Mouse (Mus musculus): ENCODE results near the gene Chaf1a.

Chaf1a gene

DNA sequence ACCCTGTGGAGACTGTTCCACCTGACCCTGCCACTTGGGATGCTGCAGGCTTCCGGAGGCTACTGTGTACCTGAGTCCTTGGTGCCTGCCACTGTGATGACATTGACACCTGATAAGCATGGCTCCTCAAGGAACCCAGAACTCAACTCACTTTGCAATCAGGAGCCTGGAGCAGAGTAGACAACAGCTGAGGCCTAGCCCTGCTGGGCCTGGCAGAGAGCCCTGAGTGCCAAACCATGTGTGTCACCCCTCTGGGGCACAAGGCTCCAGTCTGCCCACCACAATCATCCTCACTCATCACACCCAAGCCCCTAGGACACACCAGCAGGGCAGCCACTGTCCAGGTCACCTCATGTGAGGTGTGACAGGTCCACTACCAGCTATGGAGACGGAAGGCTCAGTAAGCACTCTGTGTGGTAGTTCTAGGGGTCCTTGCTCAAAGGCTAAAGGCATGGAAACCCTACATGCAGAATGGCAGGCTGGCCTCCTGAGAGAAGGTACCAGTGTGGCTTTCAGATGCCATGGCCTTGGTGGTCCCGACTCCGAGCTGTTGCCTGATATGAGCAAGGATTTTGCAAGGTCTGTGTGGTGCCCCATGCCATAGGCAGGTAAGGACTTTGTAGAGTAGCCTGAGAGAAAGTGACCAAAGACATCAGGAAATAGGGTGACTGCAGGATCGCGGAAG lies 19.7 kb upstream of the Chaf1a start:
- DNase-seq (ENCODE audit: low read depth): no peak

DNA sequence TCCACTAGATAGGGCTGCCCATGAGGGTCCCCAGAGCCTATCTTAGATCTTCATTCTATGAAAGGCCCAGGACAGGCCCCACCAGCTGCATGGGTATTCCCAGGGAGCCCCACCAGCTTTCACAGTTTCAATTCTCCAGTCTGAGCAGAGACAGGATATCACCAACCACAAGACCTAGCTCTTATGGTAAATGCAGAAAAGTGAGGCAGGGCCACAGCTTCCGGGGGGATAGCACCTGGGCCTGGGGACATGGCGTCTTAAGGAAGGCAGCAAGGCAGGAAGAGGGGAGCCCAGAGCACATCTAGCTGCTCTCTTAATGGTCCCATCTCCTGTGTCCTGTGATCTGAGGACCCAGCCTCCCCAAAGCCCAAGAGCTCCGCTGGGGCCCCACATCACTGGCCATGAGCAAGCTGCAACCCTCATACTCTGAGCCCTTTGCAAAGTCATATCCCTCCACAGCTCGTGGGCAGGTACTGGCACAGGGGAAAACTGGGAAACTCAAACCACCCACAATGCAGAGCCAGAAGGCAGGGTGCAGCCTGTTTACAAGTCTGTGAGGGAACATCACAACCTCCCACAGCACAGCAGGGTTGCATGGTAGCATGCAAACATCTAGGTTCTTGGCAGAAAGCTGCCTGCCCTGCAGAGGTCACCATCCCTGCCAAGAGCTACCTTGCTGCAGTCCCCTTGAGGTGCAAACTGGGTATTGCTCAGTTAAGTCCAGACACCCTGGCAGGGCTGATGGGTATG lies 18.9 kb upstream of the Chaf1a start:
- DNase-seq (ENCODE audit: low read depth): no peak

DNA sequence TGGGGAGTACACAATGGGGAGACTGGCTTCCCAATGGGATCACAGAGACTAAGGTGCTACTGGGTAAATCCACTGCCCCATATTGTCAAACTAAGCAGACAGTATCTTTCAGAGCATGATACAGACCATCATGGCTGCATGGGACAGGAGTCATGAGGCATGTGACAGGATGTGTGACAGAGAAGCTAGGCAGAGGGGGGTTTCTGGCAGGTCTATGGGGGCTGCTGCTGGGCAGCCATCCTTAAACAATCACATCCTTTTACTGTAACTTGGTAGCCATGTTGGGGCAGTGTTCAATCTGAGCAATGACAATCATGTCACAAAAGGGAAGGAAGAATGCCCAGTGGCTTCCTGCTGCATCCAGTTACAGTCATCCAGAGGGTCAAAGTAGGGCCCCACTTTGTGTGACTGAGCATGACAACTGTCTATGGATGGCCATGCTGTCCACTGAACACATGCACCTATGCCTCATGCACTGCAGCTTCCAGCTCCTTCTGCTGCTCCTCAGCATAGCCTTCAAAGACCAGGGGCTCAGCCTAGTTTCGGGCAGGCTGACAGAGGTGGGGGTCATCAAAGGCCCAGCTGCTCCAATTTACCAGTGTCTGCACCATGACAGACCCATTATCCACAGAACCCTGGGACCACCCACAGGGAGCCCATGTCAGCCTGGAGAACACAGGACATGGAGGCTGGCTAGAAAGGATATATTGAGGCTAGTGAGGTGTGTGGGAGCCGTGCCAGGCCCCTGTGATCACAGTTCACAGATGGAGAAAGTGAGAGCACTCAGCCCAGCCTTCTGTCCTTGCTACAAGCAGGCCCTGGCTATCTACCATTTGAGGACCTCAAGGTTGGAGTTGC lies 17.9 kb upstream of the Chaf1a start:
- no peak for DNase-seq (ENCODE audit: low read depth)

DNA sequence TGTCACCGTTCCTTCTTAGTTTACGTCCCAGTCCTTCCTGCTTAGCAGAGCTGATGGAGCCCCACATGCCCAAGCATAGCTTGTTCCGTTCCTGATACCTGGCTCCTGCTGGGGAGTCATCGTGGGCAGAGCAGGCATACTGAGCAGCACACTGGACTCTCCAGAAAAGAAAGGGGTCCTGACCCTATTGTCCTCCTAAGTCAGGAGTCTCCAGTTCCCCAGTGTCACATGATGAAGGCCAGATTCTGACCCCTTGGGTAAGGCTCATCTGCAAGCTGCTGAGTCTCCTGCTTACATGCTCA lies 17.3 kb upstream of the Chaf1a start:
- no peak for DNase-seq (ENCODE audit: low read depth)

DNA sequence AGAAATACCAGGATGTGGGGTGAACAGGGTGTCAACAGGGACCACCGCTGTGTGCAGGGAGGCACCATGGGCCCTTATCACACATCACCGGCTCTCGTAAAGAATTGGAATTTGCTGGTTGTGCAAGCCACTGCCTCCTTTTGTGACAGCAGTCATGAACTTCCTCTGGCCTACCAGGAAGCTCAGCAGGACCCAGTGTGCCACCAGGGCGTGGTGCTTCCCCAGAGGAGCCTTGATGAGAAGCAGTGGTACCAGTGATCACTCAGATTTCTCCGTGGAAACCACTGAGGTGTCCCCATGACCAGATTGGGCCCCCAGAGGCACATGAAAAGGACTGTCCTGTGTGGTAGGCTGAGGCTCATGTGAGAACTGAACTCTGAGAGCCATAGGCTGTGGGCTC lies 16.9 kb upstream of the Chaf1a start:
- no peak for DNase-seq (ENCODE audit: low read depth)

DNA sequence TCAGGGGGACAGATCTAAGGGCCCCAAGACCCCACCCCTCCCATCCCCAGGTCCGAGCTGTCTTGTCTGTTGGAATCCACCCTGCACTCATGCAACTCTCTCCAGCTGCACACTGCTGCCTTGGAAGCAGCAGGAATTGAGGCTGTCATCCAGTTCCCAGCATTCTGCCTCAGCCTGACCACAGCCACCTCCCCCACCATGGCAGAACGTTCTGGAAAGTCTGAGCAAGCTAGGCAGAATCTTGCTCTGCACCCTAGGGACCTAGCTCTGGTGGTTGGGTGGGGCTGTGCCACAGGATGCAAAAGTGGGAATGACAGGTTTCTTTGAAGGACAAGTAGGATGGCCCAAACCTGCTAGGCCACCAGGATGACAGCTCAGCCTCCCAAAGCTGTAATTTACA lies 15.8 kb upstream of the Chaf1a start:
- peak; percentile 80 for DNase-seq (ENCODE audit: low read depth)

DNA sequence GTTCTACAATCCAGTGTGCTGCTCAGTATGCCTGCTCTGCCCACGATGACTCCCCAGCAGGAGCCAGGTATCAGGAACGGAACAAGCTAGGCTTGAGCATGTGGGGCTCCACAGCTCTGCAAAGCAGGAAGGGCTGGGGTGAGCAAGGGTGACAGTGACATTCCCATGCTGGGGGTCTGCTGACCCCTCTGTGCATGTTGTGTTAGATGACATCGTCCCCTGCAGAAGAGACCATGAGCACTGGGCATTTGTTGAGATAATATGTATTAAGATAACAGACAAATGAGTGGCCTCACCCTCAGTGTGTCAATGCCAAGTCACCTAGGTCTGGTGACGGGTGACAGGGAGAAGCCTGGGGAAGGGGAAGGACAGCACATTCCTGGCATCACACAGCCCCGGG lies 15.3 kb upstream of the Chaf1a start:
- DNase-seq (ENCODE audit: low read depth): no peak

DNA sequence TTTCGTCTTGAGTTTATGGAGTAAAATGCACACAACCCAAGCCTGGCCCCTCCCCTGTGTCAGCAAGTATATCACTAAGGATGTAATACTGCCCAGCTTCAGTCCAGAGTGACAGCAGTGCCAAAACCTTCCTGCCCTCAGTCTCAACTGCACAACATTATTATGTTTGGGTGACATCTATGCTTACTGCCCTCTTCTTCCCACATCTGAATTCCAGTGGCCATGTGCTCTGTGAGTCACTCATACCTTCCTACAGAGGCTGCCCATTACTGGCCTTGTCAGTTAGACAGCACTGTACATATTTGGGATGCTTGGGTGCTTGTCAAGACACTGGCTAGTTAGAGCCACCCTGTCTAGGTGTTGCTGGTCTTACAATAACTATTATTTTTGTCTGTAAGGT lies 13.9 kb upstream of the Chaf1a start:
- DNase-seq (ENCODE audit: low read depth): peak; percentile 71

DNA sequence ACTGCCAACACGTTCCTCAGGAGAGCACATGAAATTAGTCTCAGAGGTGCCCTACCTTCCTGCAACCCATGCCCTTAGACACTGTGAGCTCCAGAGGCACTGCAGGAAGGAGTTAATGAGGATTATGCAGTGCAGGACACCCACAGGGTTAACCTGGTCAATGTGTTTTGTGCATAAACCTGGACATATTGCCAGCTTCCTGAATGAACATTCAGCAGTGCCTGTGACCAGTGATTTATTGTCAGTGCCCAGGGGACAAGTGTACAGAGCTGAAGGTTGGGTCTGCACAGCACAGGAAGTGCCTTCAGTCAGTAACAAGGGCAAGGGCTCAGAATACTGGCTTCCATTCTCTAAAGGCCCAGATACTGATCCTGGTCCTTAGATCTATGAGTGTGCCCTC lies 13.4 kb upstream of the Chaf1a start:
- no peak for DNase-seq (ENCODE audit: low read depth)

DNA sequence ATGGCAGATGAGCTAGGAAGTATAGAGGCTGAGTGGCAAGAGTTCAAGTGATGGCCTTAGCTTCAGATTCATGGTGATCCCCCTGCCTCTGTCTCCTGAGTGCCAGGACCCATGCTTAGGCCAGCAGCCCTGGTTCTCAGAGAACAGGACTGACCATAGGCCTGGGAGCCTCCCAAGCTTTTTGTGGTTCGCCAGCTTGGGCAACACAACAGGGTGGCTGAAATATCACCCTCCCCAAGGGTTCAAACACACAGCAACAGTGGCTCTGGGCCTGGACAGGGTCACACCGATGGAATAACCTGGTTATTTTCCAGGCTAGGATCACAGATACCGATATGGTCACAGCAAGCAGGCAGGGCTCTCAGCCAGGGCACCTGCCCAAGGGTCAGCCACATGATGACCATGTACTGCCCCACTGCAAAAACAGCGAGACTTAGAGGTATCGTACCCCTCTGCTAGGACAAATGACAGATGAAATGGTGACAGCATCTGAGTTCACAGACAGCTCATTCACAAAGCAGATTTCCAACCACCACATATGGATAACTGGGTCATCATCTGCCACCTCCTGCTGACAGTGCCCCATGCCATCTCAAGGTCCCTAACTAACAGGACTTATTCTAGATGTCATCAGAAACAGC lies 12.3 kb upstream of the Chaf1a start:
- no peak for DNase-seq (ENCODE audit: low read depth)

DNA sequence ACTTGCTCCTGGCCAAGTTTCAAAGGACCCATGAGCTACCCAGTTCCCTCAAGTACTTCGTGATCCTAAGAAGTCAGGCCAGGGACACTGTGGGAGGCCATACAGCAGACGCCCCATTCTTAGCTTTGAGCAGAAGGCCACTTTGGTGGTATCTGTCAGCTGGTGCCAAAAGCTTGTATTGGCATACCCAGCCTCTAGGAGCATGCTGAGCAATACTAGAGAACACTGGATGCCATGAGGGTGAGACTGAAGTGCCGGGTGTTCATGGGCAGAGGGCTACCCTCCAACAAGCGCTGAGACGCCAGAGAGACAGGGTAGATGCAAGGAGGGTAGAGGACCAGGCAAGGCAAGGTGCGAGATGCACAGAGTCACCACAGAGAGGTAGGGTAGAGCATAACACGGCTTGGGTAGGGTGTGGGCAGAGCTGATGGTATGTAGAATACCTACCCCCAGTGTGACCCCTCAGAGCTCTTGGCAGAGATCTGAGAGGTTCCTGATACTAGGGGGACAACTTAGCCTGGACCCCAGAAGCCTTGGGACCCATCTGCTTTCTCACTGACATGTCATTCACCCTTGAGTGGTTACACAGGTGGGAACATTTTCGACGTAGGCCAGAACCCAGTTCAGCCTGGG lies 9.9 kb upstream of the Chaf1a start:
- DNase-seq (ENCODE audit: low read depth): no peak

DNA sequence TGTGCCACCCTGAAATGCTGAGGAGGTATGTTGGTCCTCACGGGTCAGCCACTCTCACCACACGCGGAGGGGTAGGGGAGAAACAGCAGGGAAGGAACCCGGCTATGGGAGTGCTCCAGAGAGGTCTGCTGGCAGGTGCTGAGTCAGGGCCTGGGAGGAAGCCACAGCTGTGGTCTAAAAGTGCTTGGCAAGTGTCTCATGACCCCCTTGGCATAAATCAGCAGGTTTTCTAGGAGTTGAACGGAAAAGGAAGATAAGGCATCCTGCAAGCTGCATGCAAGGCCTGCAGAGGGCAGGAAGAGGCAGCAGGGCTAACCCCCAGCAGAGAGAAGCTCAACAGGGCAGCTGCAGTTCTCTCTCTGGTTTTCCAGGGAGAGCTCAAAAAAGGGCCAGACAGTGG lies 9.3 kb upstream of the Chaf1a start:
- DNase-seq (ENCODE audit: low read depth): peak; percentile 82

DNA sequence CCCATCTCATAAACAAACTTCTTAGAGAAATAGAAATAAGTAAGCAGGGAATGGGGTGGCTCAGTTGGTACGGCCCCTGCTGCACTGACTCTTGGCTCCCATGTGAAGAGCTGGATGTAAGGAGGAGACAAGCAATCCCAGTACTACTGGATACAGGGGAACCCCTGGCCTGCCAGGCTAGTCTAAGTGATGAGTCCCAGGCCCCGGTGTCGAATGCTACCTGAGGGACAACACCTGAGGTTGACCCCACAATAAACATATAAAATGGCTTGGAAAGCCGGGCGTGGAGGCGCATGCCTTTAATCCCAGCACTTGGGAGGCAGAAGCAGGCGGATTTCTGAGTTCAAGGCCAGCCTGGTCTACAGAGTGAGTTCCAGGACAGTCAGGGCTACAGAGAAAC lies 8.8 kb upstream of the Chaf1a start:
- no peak for DNase-seq (ENCODE audit: low read depth)

DNA sequence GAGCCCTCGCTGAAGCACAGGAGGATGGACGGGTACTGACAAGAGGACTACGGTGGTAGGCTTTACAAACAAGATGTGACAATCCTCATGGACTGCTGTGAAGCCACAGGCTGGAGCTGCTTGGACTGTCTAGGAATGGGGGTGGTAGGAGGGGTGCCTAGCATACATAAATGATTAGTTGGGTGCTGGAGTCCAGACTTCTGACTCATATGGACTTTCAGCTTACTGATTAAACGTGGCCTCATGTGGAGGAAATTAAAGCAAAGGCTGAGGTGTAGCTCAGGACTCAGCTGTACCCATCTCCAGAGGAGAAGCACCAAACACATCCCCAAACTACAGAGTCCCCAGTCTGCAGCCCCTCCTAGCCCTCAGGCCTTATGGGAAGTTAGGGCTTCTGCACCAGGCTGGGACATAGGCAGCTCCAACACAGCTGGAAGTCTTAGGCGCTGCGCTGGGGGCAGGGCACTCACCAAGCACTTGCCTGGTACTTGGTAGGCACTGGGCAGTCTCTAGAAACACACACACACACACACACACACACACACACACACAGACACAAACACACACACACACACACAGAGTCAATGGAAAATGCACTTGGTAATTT lies 8.0 kb upstream of the Chaf1a start:
- DNase-seq (ENCODE audit: low read depth): peak; percentile 65

DNA sequence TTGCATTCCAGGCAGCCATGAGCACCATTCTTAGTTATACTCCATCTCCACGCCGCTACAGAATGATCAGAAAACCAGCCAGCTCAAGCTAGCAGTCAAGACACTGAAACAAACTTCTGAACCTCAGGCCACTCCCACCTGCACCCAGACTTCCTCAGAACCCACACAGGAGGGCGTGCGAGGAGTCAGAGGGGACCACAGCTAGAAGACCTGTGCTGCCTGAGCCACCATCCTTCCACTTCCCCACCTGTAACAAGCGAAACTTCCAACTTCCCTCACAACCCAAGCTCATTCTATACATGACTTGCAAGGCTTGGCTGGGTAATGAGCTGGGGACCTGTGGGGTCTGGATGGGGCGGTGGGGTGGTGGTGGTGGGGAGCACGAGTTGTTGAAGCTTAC lies 7.4 kb upstream of the Chaf1a start:
- DNase-seq (ENCODE audit: low read depth): no peak

DNA sequence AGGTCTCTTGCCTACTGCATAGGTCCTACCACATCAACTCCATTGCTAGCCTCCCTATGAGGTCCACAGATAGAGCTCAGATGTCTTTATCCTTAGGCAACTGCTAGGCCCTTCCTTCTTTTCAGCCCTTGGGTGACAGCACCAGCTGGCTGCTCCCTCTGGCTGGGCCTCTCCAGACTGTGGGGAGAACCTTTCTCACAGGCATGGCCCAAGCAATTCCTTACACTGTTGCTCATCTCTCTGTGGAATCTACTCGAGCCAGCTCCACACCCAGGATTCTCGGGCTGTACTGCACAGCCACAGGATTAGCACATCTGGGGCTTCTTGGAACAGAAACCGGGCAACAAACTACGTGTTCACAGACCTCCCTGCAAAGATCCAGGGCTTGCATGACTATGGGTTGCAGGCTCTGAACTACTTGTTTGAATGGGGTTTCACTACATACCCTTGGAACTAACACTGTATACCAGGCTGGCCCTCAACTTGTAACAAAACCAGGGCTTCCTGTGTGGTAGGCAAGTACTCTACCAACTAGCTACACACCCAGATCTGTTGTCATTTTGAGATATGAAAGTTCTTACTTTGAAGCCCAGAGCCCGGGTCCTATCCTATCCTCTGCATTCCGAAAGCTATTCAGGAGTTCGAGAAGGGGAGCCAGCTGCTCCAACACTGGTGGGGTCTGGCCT lies 6.1 kb upstream of the Chaf1a start:
- peak; percentile 88 for DNase-seq (ENCODE audit: low read depth)

DNA sequence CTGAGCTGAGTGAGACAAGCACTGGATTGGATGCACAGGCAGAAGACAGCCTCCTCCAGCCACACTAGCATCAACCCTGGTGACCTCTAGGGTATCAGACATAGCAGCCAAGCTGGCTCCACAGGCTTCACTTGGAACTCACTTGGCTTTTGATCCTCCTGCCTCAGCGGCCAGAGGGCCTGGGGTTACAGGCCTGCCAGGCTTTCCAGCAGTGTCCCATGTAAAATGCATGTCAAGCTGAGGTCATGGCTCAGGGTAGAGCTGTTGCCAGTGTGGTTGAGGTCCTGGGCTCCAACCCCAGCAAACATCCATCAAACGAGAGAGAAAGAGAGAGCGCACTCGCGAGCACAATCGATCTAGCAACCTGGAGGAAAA lies 5.5 kb upstream of the Chaf1a start:
- no peak for DNase-seq (ENCODE audit: low read depth)

DNA sequence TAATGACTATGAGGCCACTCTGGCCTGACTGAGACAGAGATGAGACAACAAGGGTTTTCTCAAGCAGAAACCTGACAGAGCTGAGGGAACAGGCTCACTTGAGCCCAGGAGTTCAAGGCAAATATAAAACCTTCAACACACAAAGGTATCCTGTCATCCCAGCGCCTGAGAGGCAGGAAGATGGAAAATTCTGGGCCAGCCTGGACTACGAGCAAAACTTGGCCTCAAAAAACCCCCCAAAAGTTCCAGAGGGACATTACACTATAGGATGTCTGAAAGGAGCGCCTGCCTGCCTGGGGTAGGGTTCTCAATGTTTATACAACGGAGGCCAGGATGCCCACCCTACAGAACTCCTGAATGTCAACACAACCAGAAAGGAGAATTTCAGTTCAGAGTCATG lies 5.0 kb upstream of the Chaf1a start:
- no peak for DNase-seq (ENCODE audit: low read depth)

DNA sequence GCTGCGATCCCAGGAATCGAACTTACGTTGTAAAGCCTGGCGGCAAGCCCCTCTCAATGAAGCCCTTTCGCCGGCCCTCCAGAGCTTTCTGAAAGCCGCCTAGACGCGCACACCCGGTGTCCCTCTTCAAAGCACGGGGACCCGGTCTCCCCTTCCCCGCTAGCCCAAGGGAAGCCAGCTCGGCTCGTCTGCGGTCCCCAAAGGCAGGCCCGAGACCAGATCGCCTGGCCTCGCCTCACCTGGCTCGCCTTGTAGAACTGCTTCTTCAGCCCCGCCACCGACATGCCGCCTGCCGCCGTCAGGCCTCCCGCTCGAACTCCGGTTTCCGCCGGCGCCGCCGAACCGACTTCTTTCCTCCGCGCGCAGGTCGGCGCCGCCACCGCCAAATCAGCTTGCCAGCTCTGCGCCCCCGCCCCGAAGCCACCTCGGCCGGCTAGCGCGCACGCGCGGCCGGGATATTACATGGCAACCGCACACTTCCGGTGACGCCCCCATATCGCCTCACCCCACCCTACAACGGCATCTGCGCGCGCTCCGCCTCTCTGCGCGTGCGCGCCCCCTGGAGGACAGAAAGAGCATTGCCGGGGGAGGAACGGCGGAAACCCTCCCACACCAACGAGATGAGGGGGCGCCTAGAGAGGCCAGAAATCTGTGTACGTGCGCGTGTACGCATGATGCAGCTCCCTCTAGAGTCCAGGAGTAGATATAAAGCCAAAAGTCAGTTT lies 3.9 kb upstream of the Chaf1a start, which contains the start of gene Sh3gl1:
Gene Sh3gl1, minus strand, starts transcription at position 460 of the 725 bp plus-strand sequence.
- peak; percentile 99 for DNase-seq (ENCODE audit: low read depth)

DNA sequence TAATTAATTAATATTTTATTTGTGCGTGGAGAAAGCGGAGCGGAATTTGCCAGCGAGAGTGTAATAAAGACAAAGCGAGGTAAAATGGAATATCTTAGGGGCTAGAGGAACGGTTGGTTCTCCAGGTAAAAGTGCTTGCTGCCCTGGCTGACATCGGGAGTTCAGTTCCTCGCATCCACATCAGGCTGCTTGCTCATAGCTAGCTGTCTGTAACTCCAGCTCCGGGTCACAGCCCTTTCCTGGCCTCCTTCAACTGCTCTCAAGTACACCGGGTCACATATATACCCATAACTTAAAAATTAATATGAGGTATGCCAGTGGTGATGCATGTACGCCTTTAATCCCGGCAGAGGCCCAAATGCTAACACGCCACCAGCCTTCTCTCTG lies 3.3 kb upstream of the Chaf1a start:
- DNase-seq (ENCODE audit: low read depth): no peak
